Mouse (Mus musculus) ES-E14 (cell line): ENCODE measurements around the gene Gm7029. TPM values are rescaled to one million over a fixed set of nuclear protein-coding genes. Genes with fewer than 3 reads are reported as not detected.
A peak's percentile ranks its signal among the peaks of the same experiment; 100 is the strongest.

Experiments
- DNase-seq: peaks from one replicate; pipeline ENCODE4 v3.0.0-alpha.2; 2013; ENCODE audit warnings: low read depth, low spot score
- H3K27ac ChIP-seq: 2 replicates; pipeline ENCODE4 v1.5.1; 2012; ENCODE audit warnings: low read depth, mild to moderate bottlenecking, low read length, moderate library complexity, mixed read lengths; ENCODE audit not compliant: poor library complexity, insufficient read depth, severe bottlenecking
- H3K36me3 ChIP-seq: 2 replicates; pipeline ENCODE4 v1.6.1; 2012; ENCODE audit warnings: mild to moderate bottlenecking, low read length, moderate library complexity, mixed read lengths; ENCODE audit not compliant: control insufficient read depth, poor library complexity, insufficient read depth, severe bottlenecking
- H3K4me1 ChIP-seq, 2 experiments: fragments of 150-350 bp in 1 of 2; sonication (generic) in 1 of 2; 2 replicates each; pipeline ENCODE4 v1.6.1; 2012; ENCODE audit warnings: low read length in 2 of 2, mild to moderate bottlenecking in 1 of 2, mixed read lengths in 1 of 2; ENCODE audit not compliant: control insufficient read depth in 2 of 2, insufficient read depth in 2 of 2, poor library complexity in 1 of 2
- H3K4me3 ChIP-seq, 2 experiments: fragments of 150-350 bp in 1 of 2; sonication (generic) in 1 of 2; 2 replicates each; pipeline ENCODE4 v1.5.1; 2012; ENCODE audit warnings: low read length in 2 of 2, low read depth in 1 of 2, mild to moderate bottlenecking in 1 of 2, mixed read lengths in 1 of 2; ENCODE audit not compliant: insufficient read depth in 1 of 2, poor library complexity in 1 of 2, severe bottlenecking in 1 of 2
- H3K9ac ChIP-seq: 2 replicates; pipeline ENCODE4 v1.6.1; 2012; ENCODE audit warnings: low read depth, mild to moderate bottlenecking, low read length, mixed read lengths; ENCODE audit not compliant: poor library complexity, insufficient read depth, severe bottlenecking
- H3K9me3 ChIP-seq: fragments of 150-350 bp; sonication (generic); 2 replicates; pipeline ENCODE4 v1.6.1; 2012; ENCODE audit warnings: low read depth, mild to moderate bottlenecking, low read length; ENCODE audit not compliant: control insufficient read depth, insufficient read depth
- CHD2 ChIP-seq: IDR thresholded peaks from 2 replicates; pipeline ENCODE4 v1.6.1; 2014; ENCODE audit warnings: mild to moderate bottlenecking, low read depth, low read length, inconsistent platforms
- HCFC1 ChIP-seq: IDR thresholded peaks from 2 replicates; pipeline ENCODE4 v1.6.1; 2012; ENCODE audit warnings: low read length, inconsistent platforms, borderline replicate concordance; ENCODE audit not compliant: insufficient read depth
- MAFK ChIP-seq: IDR thresholded peaks from 2 replicates; pipeline ENCODE4 v1.6.1; 2014; ENCODE audit warnings: mild to moderate bottlenecking, low read depth, low read length, inconsistent platforms; ENCODE audit not compliant: insufficient read depth
- ZC3H11A ChIP-seq: IDR thresholded peaks from 2 replicates; pipeline ENCODE4 v1.6.1; 2012; ENCODE audit warnings: low read depth, mild to moderate bottlenecking, inconsistent platforms, low read length, borderline replicate concordance
- ZNF384 ChIP-seq: IDR thresholded peaks from 2 replicates; pipeline ENCODE4 v1.6.1; 2012; ENCODE audit warnings: low read depth, low read length, inconsistent platforms
- in situ Hi-C, 2 experiments: fragments of 600-800 bp; cut with MboI; formaldehyde crosslinking; loops; one replicate each; pipeline ENCODE4 v1.15.1; 2025; ENCODE audit warnings: low sequenced_read_pairs in 2 of 2, inconsistent platforms in 1 of 2; ENCODE audit not compliant: unreplicated experiment in 2 of 2
- total RNA-seq: library from RNA; depleted of rRNA; stranded (reverse); fragments of 300-350 nt; gene quantifications from 2 replicates; pipeline ENCODE4 v1.2.3, GENCODE M21; 2012

The Gm7029 gene
- total RNA-seq, 1 experiment = 11.6 TPM

- Histone ChIP-seq H3K4me3 (no peak overlapping the region), H3K9me3 (no peaks in the 10 kb centered on the region), H3K4me1 (peaks cover 4 to 10% of the 10 kb centered on the region in 2 experiments; a peak in 3 of 4 replicates), H3K36me3 (peaks cover 41% of the 10 kb centered on the region), H3K9ac (no peak overlapping the region), H3K27ac (no peak overlapping the region)
- TF ChIP-seq MAFK (no peak), ZC3H11A (no peak), ZNF384 (no peak), HCFC1 (no peak)
- no peak for DNase-seq
- in situ Hi-C loops = no loop called here
Measured at GRCm38 (mm10) chr17:33828892-33829291, 44.7 kb upstream of the Gm7029 start.

DNA sequence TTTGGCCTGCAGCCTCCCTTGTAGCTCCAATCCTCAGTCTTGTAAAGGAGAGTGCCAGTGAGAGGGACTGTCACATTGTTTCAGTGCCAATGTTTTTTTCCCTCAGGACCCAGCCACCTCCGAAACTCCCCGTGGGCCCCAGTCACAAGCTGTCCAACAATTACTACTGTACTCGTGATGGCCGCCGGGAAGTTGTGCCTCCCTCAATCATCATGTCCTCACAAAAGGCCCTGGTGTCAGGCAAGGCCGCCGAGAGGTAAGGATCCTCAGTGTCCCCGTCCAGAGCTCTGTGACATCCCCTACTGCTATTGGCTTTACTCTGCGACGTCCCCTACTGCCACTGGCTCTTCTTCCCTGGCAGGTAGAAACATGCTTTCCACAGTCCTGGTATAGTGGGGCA, 44.1 kb upstream of the Gm7029 start:
- TF ChIP-seq HCFC1 (no peak), ZC3H11A (no peak), MAFK (no peak), ZNF384 (no peak)
- no peaks in the 10 kb centered on the region for H3K9me3 ChIP-seq
- no peak overlapping the region for H3K9ac ChIP-seq
- peaks cover 4 to 10% of the 10 kb centered on the region in 2 experiments; a peak in 3 of 4 replicates for H3K4me1 ChIP-seq
- no peak overlapping the region for H3K27ac ChIP-seq
- peaks cover 41% of the 10 kb centered on the region for H3K36me3 ChIP-seq
- DNase-seq = no peak
- H3K4me3 ChIP-seq = no peak overlapping the region
- in situ Hi-C loops = no loop called here

DNA sequence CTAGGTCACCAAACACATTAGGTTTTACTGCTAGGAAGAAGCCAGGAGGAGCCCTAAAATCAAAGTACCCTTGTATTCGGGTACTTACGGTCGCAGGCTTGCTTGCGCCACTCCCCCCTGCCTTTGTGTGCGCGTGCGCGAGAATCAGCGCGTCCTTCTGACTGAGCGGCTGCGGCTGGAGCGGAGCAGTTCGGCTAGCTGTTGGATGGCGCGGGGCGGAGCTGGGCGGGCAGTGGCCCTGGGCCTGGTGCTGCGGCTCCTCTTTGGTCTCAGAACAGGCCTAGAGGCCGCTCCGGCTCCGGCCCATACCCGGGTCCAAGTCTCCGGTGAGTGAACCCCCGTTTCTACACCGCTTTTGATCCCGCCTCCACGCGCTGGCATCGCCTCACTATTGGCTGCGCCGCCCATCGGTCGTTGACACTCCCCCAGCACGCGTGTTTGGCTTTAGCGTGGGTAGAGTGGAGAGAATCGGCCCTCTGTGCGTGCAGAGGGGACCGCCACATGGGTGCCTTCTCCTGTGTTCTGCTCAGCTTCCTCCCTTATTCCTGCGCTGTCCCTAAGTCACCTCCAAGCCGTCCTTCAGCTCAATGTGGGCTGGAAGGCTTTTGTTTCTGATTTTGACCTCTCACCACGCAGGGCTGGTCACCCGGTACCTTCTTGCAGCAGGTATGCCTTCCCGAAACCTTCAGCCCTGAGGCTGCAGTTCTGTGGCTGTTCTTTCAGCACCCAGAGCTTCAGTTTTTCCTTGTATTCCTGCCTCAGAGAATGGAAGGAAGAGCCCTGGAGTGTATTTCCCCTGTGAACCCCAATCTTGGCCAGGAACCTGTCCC, 30.5 kb upstream of the Gm7029 start, which contains the start of gene Cd320:
Gene Cd320, plus strand, starts transcription at position 126 of the 830 bp plus-strand sequence.
- DNase-seq = peak; percentile 88
- H3K4me3 ChIP-seq = peak within 1 kb of the TSS; percentile 77 to 80
- peak within 1 kb of the TSS; percentile 86 for H3K9ac ChIP-seq
- no peaks in the 10 kb centered on the region for H3K9me3 ChIP-seq
- H3K4me1 ChIP-seq = peaks cover 0 to 11% of the 10 kb centered on the region in 2 experiments; a peak in 1 of 4 replicates
- no peak for TF ChIP-seq HCFC1
- TF ChIP-seq MAFK = no peak
- no peak for TF ChIP-seq ZNF384
- no peak for TF ChIP-seq ZC3H11A
- TF ChIP-seq CHD2 = no peak
- peaks cover 13% of the 10 kb centered on the region for H3K36me3 ChIP-seq
- in situ Hi-C loops = no loop called here
- H3K27ac ChIP-seq = no peak within 1 kb of the TSS

GRCm38 (mm10) chr17:33844196-33844595, 29.4 kb upstream of the Gm7029 start:
- Histone ChIP-seq H3K27ac (no peak overlapping the region), H3K9me3 (no peaks in the 10 kb centered on the region), H3K9ac (no peak overlapping the region), H3K36me3 (peaks cover 10% of the 10 kb centered on the region; the same call in 1 of the 2 replicates), H3K4me1 (peaks cover 0 to 9% of the 10 kb centered on the region in 2 experiments; a peak in 1 of 4 replicates), H3K4me3 (no peak overlapping the region)
- DNase-seq = no peak
- TF ChIP-seq CHD2 (no peak), ZNF384 (no peak), HCFC1 (no peak), MAFK (no peak), ZC3H11A (no peak)
- in situ Hi-C loops = no loop called here
